Mouse (Mus musculus) heart, embryonic 16.5 days (tissue): ENCODE results near the gene Coq10b. TPM values are rescaled to one million over a fixed set of nuclear protein-coding genes. Genes with fewer than 3 reads are reported as not detected.

Experiments
- ATAC-seq: fragments of 200-750 bp; cut with Nextera tagmentation; replicated peaks from 2 replicates; pipeline ENCODE4 v1.8.0; 2017; ENCODE audit warnings: moderate number of reproducible peaks; ENCODE audit not compliant: insufficient read depth, low FRiP score; ENCODE audit errors: extremely low read depth
- H3K27ac ChIP-seq: fragments of 300-500 bp; sonication (generic); 2 replicates; pipeline ENCODE4 v1.5.1; 2014; ENCODE audit warnings: mild to moderate bottlenecking, low read length, control low read depth, moderate library complexity
- H3K27me3 ChIP-seq: fragments of 300-500 bp; sonication (generic); 2 replicates; pipeline ENCODE4 v1.6.1; 2014; ENCODE audit warnings: low read length, mixed read lengths; ENCODE audit not compliant: control insufficient read depth, insufficient read depth
- H3K36me3 ChIP-seq: fragments of 300-500 bp; sonication (generic); 2 replicates; pipeline ENCODE4 v1.6.1; 2014; ENCODE audit not compliant: control insufficient read depth, insufficient read depth
- H3K4me1 ChIP-seq: fragments of 300-500 bp; sonication (generic); 2 replicates; pipeline ENCODE4 v1.6.1; 2014; ENCODE audit warnings: low read length, mixed read lengths; ENCODE audit not compliant: control insufficient read depth, insufficient read depth
- H3K4me2 ChIP-seq: fragments of 300-500 bp; sonication (generic); 2 replicates; pipeline ENCODE4 v1.6.1; 2014; ENCODE audit warnings: low read depth, mild to moderate bottlenecking, control low read depth, low read length
- H3K4me3 ChIP-seq: fragments of 300-500 bp; sonication (generic); 2 replicates; pipeline ENCODE4 v1.5.1; 2014; ENCODE audit warnings: mild to moderate bottlenecking, control low read depth, low read length
- H3K9ac ChIP-seq: fragments of 300-500 bp; sonication (generic); 2 replicates; pipeline ENCODE4 v1.6.1; 2014; ENCODE audit warnings: low read length, control low read depth
- H3K9me3 ChIP-seq: fragments of 300-500 bp; sonication (generic); replicated peaks from 2 replicates; pipeline ENCODE4 v1.6.1; 2016; ENCODE audit warnings: low read length; ENCODE audit not compliant: control insufficient read depth
- WGBS: fragments of 180-500 bp; shearing (Covaris S2); extraction: QIAGEN DNeasy Blood & Tissue Kit; methylation state at CpG from one replicate; pipeline ENCODE4 v1.1.7; 2014; 5-methylcytosine and 5-hydroxymethylcytosine counted together
- polyA plus RNA-seq: library from polyadenylated mRNA; unstranded; fragments of >200 nt; fragmentation: Nextera tagmentation; extraction: Ambion mirVana; gene quantifications from 2 replicates; pipeline ENCODE4 v1.2.1, GENCODE M21; 2015

The Coq10b gene
- polyA plus RNA-seq, 1 experiment from 2014 or later: 20.3 TPM

DNA sequence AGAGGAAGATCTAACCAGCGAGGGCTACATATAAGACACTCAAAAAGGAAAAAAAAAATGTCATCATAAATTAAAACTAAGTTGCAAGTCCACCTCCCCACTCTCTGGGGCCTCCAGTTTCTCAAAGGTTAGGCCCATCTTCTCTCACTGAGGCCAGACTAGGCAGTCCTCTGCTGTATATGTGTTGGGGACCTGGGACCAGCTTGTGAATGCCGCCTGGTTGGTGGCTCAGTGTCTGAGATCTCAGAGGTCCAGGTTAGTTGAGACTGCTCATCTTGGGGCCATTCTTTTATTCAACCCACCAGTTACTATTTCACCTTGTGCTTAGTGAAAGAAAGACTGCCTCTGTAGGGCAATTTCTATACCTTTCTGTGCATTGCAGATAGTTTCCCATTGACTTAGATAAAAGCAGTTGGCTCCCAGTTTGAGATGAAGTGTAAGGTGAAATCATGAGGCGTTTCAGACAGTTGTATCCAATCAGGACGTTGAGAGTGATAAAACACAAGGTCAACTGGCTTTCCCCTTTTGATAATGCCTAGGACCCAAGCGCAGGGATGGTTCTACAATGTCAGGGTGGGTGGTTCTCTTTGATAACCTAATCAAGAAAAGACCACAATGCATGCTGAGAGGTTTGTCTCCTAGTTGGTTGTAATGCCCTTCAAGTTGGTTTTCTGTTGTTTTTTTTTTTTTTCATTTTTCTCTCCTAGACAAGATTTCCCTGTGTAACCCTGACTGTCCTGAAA, 23.3 kb downstream of the Coq10b start:
- ATAC-seq: no peak
- peak overlapping the region; percentile 50 for H3K27ac ChIP-seq
- H3K9ac ChIP-seq: no peak overlapping the region
- 40% methylated on average over 5 of the region's 5 CpGs for WGBS
- no peaks in the 10 kb centered on the region for H3K27me3 ChIP-seq
- peaks cover 8% of the 10 kb centered on the region for H3K4me1 ChIP-seq
- H3K4me3 ChIP-seq: no peak overlapping the region
- no peak overlapping the region for H3K4me2 ChIP-seq
- H3K36me3 ChIP-seq: peaks cover 35% of the 10 kb centered on the region
- H3K9me3 ChIP-seq: no peaks in the 10 kb centered on the region

- Histone ChIP-seq H3K4me1 (peaks cover 8% of the 10 kb centered on the region), H3K4me3 (no peak overlapping the region), H3K27ac (no peak overlapping the region), H3K9ac (no peak overlapping the region), H3K27me3 (no peaks in the 10 kb centered on the region), H3K9me3 (no peaks in the 10 kb centered on the region), H3K36me3 (peaks cover 40% of the 10 kb centered on the region), H3K4me2 (no peak overlapping the region)
- ATAC-seq: no peak
These were observed 23.8 kb downstream of the Coq10b start for GRCm38 (mm10) chr1:55076395-55076743.

DNA sequence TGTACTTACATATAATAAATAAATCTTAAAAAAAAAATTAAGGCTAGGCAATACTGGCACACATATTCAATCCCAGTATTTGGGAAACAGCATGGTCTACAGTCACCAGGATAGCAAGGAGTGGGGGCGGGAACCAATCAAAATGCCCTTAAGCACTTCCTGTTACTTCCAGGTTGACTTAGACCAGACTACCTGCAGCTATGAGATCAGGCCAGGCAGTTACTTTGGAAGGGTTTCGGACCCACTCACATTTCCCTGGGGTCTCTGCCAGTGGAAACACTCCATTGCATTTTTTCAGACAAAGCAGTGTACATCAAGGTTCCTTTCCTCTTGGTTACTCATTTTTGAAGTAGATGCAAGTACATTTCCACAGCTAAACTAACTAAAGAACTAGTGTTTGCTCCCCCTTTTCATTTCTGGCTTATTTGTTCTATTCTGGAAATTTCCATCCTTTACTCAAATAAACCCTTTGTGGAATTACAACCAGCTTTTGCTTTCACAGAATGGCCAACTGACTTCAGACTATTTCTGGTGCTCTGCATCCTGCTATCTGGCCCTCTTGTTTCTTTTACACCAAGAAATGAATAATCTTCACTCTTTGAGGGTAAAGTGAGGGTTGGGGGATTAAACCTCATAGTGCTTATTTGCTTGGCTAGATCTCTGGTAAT, 24.4 kb downstream of the Coq10b start:
- no peak for ATAC-seq
- no peaks in the 10 kb centered on the region for H3K9me3 ChIP-seq
- H3K27ac ChIP-seq: no peak overlapping the region
- 87% methylated on average over 2 of the region's 2 CpGs for WGBS
- H3K27me3 ChIP-seq: no peaks in the 10 kb centered on the region
- no peak overlapping the region for H3K4me3 ChIP-seq
- H3K4me1 ChIP-seq: peaks cover 8% of the 10 kb centered on the region
- no peak overlapping the region for H3K4me2 ChIP-seq
- H3K36me3 ChIP-seq: peaks cover 38% of the 10 kb centered on the region
- H3K9ac ChIP-seq: no peak overlapping the region

DNA sequence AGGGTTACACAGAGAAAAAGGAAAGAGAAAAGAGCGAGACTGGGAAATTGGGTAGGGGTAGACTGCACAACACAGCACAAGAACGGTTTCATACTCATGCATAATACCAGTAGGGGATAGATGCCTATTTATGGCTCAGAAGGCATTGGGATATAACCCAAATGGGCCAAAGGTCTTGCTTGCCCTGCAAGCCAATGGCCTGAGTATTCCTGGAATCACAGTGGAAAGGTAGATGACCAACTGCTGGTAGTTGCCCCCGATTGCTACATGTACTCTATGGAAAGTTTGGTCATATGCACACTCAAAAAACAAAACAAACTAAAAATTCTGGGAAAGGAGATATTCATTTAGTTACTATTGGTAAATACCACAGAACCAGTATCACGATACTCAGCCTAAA, 27.1 kb downstream of the Coq10b start:
- peaks cover 57% of the 10 kb centered on the region for H3K36me3 ChIP-seq
- no peak for ATAC-seq

GRCm38 (mm10) chr1:55082106-55082505, 29.5 kb downstream of the Coq10b start:
- Histone ChIP-seq H3K36me3 (peaks cover 63% of the 10 kb centered on the region), H3K4me1 (peaks cover 17% of the 10 kb centered on the region), H3K4me3 (no peak overlapping the region), H3K9ac (no peak overlapping the region), H3K9me3 (peaks cover 6% of the 10 kb centered on the region), H3K27ac (no peak overlapping the region), H3K27me3 (no peaks in the 10 kb centered on the region), H3K4me2 (no peak overlapping the region)
- 83% methylated on average over 1 of the region's 1 CpGs for WGBS
- ATAC-seq: no peak

More for the DNA sequence above, 27.1 kb downstream of the Coq10b start:
- peaks cover 6% of the 10 kb centered on the region for H3K9me3 ChIP-seq
- no peak overlapping the region for H3K4me3 ChIP-seq
- WGBS: 89% methylated on average over 4 of the region's 4 CpGs
- peaks cover 8% of the 10 kb centered on the region for H3K4me1 ChIP-seq
- H3K27me3 ChIP-seq: no peaks in the 10 kb centered on the region
- H3K9ac ChIP-seq: no peak overlapping the region
- H3K27ac ChIP-seq: no peak overlapping the region
- H3K4me2 ChIP-seq: no peak overlapping the region

GRCm38 (mm10) chr1:55085781-55086366, 33.3 kb downstream of the Coq10b start:
- no peaks in the 10 kb centered on the region for H3K27me3 ChIP-seq
- no peak overlapping the region for H3K27ac ChIP-seq
- H3K9ac ChIP-seq: peak overlapping the region; percentile 99
- 45% methylated on average over 7 of the region's 7 CpGs for WGBS
- H3K4me2 ChIP-seq: peak overlapping the region; percentile 92
- H3K4me1 ChIP-seq: peaks cover 30% of the 10 kb centered on the region
- H3K36me3 ChIP-seq: peaks cover 40% of the 10 kb centered on the region
- H3K4me3 ChIP-seq: peak overlapping the region; percentile 98
- no peak for ATAC-seq
- peaks cover 6% of the 10 kb centered on the region for H3K9me3 ChIP-seq

- Histone ChIP-seq H3K4me3 (peak overlapping the region; percentile 98), H3K9ac (peak overlapping the region; percentile 99), H3K4me2 (peak overlapping the region; percentile 92), H3K27me3 (no peaks in the 10 kb centered on the region), H3K36me3 (peaks cover 36% of the 10 kb centered on the region), H3K4me1 (peaks cover 30% of the 10 kb centered on the region), H3K27ac (peak overlapping the region; percentile 99), H3K9me3 (peaks cover 6% of the 10 kb centered on the region)
- ATAC-seq: no peak
- 1% methylated on average over 13 of the region's 13 CpGs for WGBS
These were observed 34.4 kb downstream of the Coq10b start for GRCm38 (mm10) chr1:55086868-55087400.

GRCm38 (mm10) chr1:55087401-55087904, 34.9 kb downstream of the Coq10b start:
- peak overlapping the region; percentile 98 for H3K4me3 ChIP-seq
- no peaks in the 10 kb centered on the region for H3K27me3 ChIP-seq
- peak overlapping the region; percentile 92 for H3K4me2 ChIP-seq
- peak overlapping the region; percentile 99 for H3K9ac ChIP-seq
- peaks cover 3% of the 10 kb centered on the region for H3K9me3 ChIP-seq
- ATAC-seq: peak; percentile 29
- peak overlapping the region; percentile 99 for H3K27ac ChIP-seq
- peaks cover 30% of the 10 kb centered on the region for H3K4me1 ChIP-seq
- under 1% methylated on average over 54 of the region's 57 CpGs for WGBS
- peaks cover 34% of the 10 kb centered on the region for H3K36me3 ChIP-seq
